Mouse (Mus musculus): ENCODE data around the gene Galr2. TPM values are rescaled to one million over a fixed set of nuclear protein-coding genes. Genes with fewer than 3 reads are reported as not detected.

Gene Galr2
- polyA plus RNA-seq, 1 experiment from 2014 or later = 0.18 TPM

DNA sequence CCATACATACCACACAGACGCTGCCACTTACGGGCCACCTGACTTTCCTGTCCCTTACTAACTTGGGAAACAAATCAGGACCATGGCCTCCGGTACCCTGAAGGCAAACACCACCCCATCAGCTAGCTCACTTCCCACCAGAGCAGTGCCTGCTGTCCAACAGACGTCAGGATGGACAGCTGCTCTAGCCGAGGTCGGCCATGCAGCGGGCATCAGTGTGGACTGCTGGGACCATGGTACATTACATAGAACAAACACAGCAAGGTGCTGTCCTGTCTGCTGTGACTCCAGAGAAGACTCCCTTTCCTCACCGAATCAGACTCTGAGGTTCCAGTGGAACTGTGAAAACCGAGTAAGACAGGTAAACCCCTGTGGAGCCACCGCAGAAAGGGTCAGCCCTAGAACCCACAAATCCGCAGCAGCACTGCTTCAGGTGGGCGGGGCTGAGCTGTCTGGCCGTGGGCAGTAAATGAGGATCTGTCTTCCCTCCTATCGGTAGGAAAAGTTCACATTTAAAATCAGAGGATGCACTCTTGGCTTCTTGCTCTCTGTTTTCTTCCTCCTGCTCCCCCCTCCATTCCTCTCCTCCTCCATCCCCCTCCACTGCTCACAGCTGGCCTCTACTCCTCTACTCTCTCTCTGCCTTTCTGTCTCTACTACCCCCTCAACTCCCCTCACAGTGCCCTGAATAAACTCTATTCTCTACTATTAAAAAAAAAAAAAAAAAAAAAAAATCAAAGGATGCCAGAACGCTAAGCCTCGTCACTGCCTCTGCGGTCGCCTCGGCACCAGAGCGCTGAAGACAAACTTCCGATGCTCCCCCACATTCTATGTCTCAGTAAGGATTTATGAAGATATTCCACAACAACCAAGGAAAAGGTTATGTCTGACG is 25.4 kb upstream of the Galr2 start:
- Histone ChIP-seq H3K27ac (peak overlapping the region; percentile 78), H3K27me3 (ENCODE audit: insufficient read depth, low read length) (no peaks in the 10 kb centered on the region), H3K9ac (ENCODE audit: low read depth, low read length) (no peak overlapping the region), H3K4me1 (replicated peaks; ENCODE audit: insufficient read depth, low read length) (peaks cover 6% of the 10 kb centered on the region; the same call in 1 of the 2 replicates), H3K4me2 (ENCODE audit: low read length) (peak overlapping the region; percentile 6; the same call in 1 of the 2 replicates), H3K9me3 (replicated peaks; ENCODE audit: low read length) (no peaks in the 10 kb centered on the region), H3K36me3 (ENCODE audit: insufficient read depth, low read length) (peaks cover 68% of the 10 kb centered on the region), H3K4me3 (replicated peaks; ENCODE audit: low read depth, low read length) (no peak overlapping the region)
- DNase-seq (ENCODE audit: low spot score) = peak; percentile 57
- 54% methylated on average over 22 of the region's 22 CpGs for WGBS
- TF ChIP-seq CTCF (IDR thresholded peaks at IDR 0.05; ENCODE audit: low read depth) = no peak
- no peak for ATAC-seq (replicated peaks; ENCODE audit: low FRiP score, low read depth)

GRCm38 (mm10) chr11:116255982-116256675 is 24.6 kb upstream of the Galr2 start:
- WGBS = 58% methylated on average over 9 of the region's 9 CpGs
- H3K4me2 ChIP-seq (ENCODE audit: low read length) = no peak overlapping the region
- no peaks in the 10 kb centered on the region for H3K9me3 ChIP-seq (replicated peaks; ENCODE audit: low read length)

GRCm38 (mm10) chr11:116259461-116259860 is 21.3 kb upstream of the Galr2 start:
- TF ChIP-seq CTCF (IDR thresholded peaks at IDR 0.05; ENCODE audit: low read depth) = no peak

More at GRCm38 (mm10) chr11:116255982-116256675, 24.6 kb upstream of the Galr2 start:
- no peak for DNase-seq (ENCODE audit: low spot score)
- Histone ChIP-seq H3K9ac (ENCODE audit: low read depth, low read length) (no peak overlapping the region), H3K27ac (peak overlapping the region; percentile 2; the same call in 1 of the 2 replicates), H3K4me3 (replicated peaks; ENCODE audit: low read depth, low read length) (no peak overlapping the region), H3K36me3 (ENCODE audit: insufficient read depth, low read length) (peaks cover 68% of the 10 kb centered on the region), H3K27me3 (ENCODE audit: insufficient read depth, low read length) (no peaks in the 10 kb centered on the region), H3K4me1 (replicated peaks; ENCODE audit: insufficient read depth, low read length) (peaks cover 6% of the 10 kb centered on the region; the same call in 1 of the 2 replicates)
- ATAC-seq (replicated peaks; ENCODE audit: low FRiP score, low read depth) = no peak
- no peak for TF ChIP-seq CTCF (IDR thresholded peaks at IDR 0.05; ENCODE audit: low read depth)

GRCm38 (mm10) chr11:116260259-116260658 is 20.5 kb upstream of the Galr2 start:
- WGBS = 68% methylated on average over 7 of the region's 7 CpGs
- Histone ChIP-seq H3K4me3 (replicated peaks; ENCODE audit: low read depth, low read length) (no peak overlapping the region), H3K27me3 (ENCODE audit: insufficient read depth, low read length) (no peaks in the 10 kb centered on the region), H3K9ac (ENCODE audit: low read depth, low read length) (no peak overlapping the region), H3K4me2 (ENCODE audit: low read length) (no peak overlapping the region), H3K9me3 (replicated peaks; ENCODE audit: low read length) (no peaks in the 10 kb centered on the region), H3K27ac (0 out of 2 replicates have a peak overlapping the region, but pooled peaks have one; percentile 43), H3K36me3 (ENCODE audit: insufficient read depth, low read length) (peaks cover 69% of the 10 kb centered on the region), H3K4me1 (replicated peaks; ENCODE audit: insufficient read depth, low read length) (peaks cover 2% of the 10 kb centered on the region; the same call in 1 of the 2 replicates)
- ATAC-seq (replicated peaks; ENCODE audit: low FRiP score, low read depth) (peak; percentile 63), DNase-seq (ENCODE audit: low spot score) (no peak)
- TF ChIP-seq CTCF (IDR thresholded peaks at IDR 0.05; ENCODE audit: low read depth) = no peak

More at GRCm38 (mm10) chr11:116259461-116259860, 21.3 kb upstream of the Galr2 start:
- DNase-seq (ENCODE audit: low spot score) = peak; percentile 66
- ATAC-seq (replicated peaks; ENCODE audit: low FRiP score, low read depth) = no peak
- peaks cover 6% of the 10 kb centered on the region; the same call in 1 of the 2 replicates for H3K4me1 ChIP-seq (replicated peaks; ENCODE audit: insufficient read depth, low read length)
- no peak overlapping the region for H3K9ac ChIP-seq (ENCODE audit: low read depth, low read length)
- WGBS = 62% methylated on average over 8 of the region's 8 CpGs
- no peak overlapping the region for H3K4me3 ChIP-seq (replicated peaks; ENCODE audit: low read depth, low read length)
- no peaks in the 10 kb centered on the region for H3K27me3 ChIP-seq (ENCODE audit: insufficient read depth, low read length)
- no peaks in the 10 kb centered on the region for H3K9me3 ChIP-seq (replicated peaks; ENCODE audit: low read length)
- H3K27ac ChIP-seq = 0 out of 2 replicates have a peak overlapping the region, but pooled peaks have one; percentile 43
- H3K4me2 ChIP-seq (ENCODE audit: low read length) = no peak overlapping the region
- peaks cover 70% of the 10 kb centered on the region for H3K36me3 ChIP-seq (ENCODE audit: insufficient read depth, low read length)

- Histone ChIP-seq H3K4me2 (ENCODE audit: low read length) (no peak overlapping the region), H3K9ac (ENCODE audit: low read depth, low read length) (no peak overlapping the region), H3K4me3 (replicated peaks; ENCODE audit: low read depth, low read length) (no peak overlapping the region), H3K27me3 (ENCODE audit: insufficient read depth, low read length) (no peaks in the 10 kb centered on the region), H3K4me1 (replicated peaks; ENCODE audit: insufficient read depth, low read length) (no peaks in the 10 kb centered on the region), H3K9me3 (replicated peaks; ENCODE audit: low read length) (no peaks in the 10 kb centered on the region), H3K36me3 (ENCODE audit: insufficient read depth, low read length) (peaks cover 84% of the 10 kb centered on the region), H3K27ac (no peak overlapping the region)
- TF ChIP-seq CTCF (IDR thresholded peaks at IDR 0.05; ENCODE audit: low read depth) = no peak
- WGBS = 85% methylated on average over 11 of the region's 11 CpGs
- DNase-seq (ENCODE audit: low spot score) (no peak), ATAC-seq (replicated peaks; ENCODE audit: low FRiP score, low read depth) (no peak)
These were observed 15.4 kb upstream of the Galr2 start for GRCm38 (mm10) chr11:116265352-116265751.

DNA sequence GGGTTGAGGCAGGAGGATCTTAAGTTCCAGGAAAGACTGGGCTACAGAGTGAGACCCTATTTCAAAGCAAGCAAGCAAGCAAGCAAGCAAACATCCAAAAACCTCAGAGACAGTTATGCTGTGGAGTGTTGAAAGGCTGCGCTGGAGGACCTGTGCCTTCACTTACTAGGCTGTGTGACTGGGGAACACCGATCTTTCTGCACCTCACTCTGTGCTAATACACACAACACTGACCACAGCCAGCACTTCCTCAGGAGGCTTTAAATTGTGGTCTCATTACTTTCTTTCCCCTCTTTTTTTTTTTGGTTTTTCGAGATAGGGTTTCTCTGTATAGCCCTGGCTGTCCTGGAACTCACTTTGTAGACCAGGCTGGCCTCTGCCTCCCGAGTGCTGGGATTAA is 14.9 kb upstream of the Galr2 start:
- WGBS = 92% methylated on average over 4 of the region's 4 CpGs
- H3K4me2 ChIP-seq (ENCODE audit: low read length) = no peak overlapping the region

More for the DNA sequence above, 14.9 kb upstream of the Galr2 start:
- Histone ChIP-seq H3K36me3 (ENCODE audit: insufficient read depth, low read length) (peaks cover 80% of the 10 kb centered on the region), H3K9ac (ENCODE audit: low read depth, low read length) (no peak overlapping the region), H3K27ac (no peak overlapping the region), H3K4me1 (replicated peaks; ENCODE audit: insufficient read depth, low read length) (no peaks in the 10 kb centered on the region), H3K27me3 (ENCODE audit: insufficient read depth, low read length) (no peaks in the 10 kb centered on the region), H3K9me3 (replicated peaks; ENCODE audit: low read length) (no peaks in the 10 kb centered on the region), H3K4me3 (replicated peaks; ENCODE audit: low read depth, low read length) (no peak overlapping the region)
- DNase-seq (ENCODE audit: low spot score) (no peak), ATAC-seq (replicated peaks; ENCODE audit: low FRiP score, low read depth) (no peak)
- TF ChIP-seq CTCF (IDR thresholded peaks at IDR 0.05; ENCODE audit: low read depth) = no peak

Data from kidney, postnatal 0 days (tissue).